Mouse (Mus musculus) spleen, adult 2 months (tissue): Measurements from ENCODE around the gene Ankrd13a.

Experiments
- CTCF ChIP-seq: fragments of 200-500 bp; IDR thresholded peaks from 2 replicates; pipeline ENCODE4 v1.5.1; 2011; ENCODE audit warnings: mild to moderate bottlenecking, inconsistent platforms; ENCODE audit not compliant: insufficient read depth, insufficient read length, insufficient replicate concordance; ENCODE audit errors: extremely low read depth
- POLR2A ChIP-seq: fragments of 200-500 bp; IDR thresholded peaks from 2 replicates; pipeline ENCODE4 v1.6.1; 2011; ENCODE audit warnings: low read depth, low read length, inconsistent platforms

DNA sequence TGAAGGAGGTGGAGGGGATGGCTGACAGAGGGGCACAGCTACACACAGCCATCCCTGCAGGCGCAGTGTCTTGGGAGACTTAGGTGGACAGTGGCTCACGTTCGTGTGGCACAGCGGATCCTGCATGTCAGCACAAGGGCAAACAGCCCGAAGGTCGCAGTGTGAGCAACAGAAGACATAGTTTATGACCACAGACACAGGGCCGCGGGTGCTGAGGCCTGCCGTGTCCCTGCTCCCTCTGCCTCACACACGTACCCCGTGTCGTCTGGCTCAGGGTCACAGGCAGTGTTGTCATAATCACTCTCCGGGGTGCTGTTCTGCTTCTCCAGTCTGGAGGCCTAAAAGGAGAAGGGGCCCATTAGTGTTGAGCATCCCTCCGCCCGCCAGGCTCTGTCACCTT is 40.9 kb upstream of the Ankrd13a start:
- TF ChIP-seq CTCF (no peak), POLR2A (no peak)
